Mouse (Mus musculus): ENCODE data around the gene Vstm4. TPM values are rescaled to one million over a fixed set of nuclear protein-coding genes. Genes with fewer than 3 reads are reported as not detected.

The Vstm4 gene
- polyA plus RNA-seq, 1 experiment from 2014 or later: 20.3 TPM

- ATAC-seq (replicated peaks; ENCODE audit: insufficient number of reproducible peaks, insufficient read depth, low FRiP score, low read depth): no peak
- Histone ChIP-seq H3K4me2 (no peak overlapping the region), H3K4me1 (replicated peaks) (peaks cover 24% of the 10 kb centered on the region), H3K27ac (no peak overlapping the region), H3K36me3 (0 out of 2 replicates have a peak, but pooled peaks cover 3% of the 10 kb centered on the region), H3K9me3 (replicated peaks) (no peaks in the 10 kb centered on the region), H3K9ac (no peak overlapping the region), H3K27me3 (no peaks in the 10 kb centered on the region), H3K4me3 (no peak overlapping the region)
- WGBS: 77% methylated on average over 2 of the region's 2 CpGs
Observed at GRCm38 (mm10) chr14:32896896-32897295, 40.3 kb downstream of the Vstm4 start.

- no peak for ATAC-seq (replicated peaks; ENCODE audit: insufficient number of reproducible peaks, insufficient read depth, low FRiP score, low read depth)
- 0 out of 2 replicates have a peak, but pooled peaks cover 3% of the 10 kb centered on the region for H3K36me3 ChIP-seq
- peaks cover 19% of the 10 kb centered on the region for H3K4me1 ChIP-seq (replicated peaks)
- no peak overlapping the region for H3K9ac ChIP-seq
- WGBS: 29% methylated on average over 3 of the region's 3 CpGs
- H3K27ac ChIP-seq: no peak overlapping the region
- no peak overlapping the region for H3K4me3 ChIP-seq
- H3K4me2 ChIP-seq: no peak overlapping the region
- no peaks in the 10 kb centered on the region for H3K27me3 ChIP-seq
- H3K9me3 ChIP-seq (replicated peaks): no peaks in the 10 kb centered on the region
Observed at GRCm38 (mm10) chr14:32903203-32903602, 46.6 kb downstream of the Vstm4 start.

- no peak for ATAC-seq (replicated peaks; ENCODE audit: insufficient number of reproducible peaks, insufficient read depth, low FRiP score, low read depth)
- Histone ChIP-seq H3K27ac (no peak overlapping the region), H3K27me3 (no peaks in the 10 kb centered on the region), H3K9me3 (replicated peaks) (no peaks in the 10 kb centered on the region), H3K4me2 (no peak overlapping the region), H3K4me3 (no peak overlapping the region), H3K36me3 (no peaks in the 10 kb centered on the region), H3K9ac (no peak overlapping the region), H3K4me1 (replicated peaks) (peaks cover 7% of the 10 kb centered on the region; the same call in 1 of the 2 replicates)
- WGBS: 94% methylated on average over 3 of the region's 3 CpGs
Observed at GRCm38 (mm10) chr14:32906545-32906944, 50.0 kb downstream of the Vstm4 start.

- Histone ChIP-seq H3K9ac (no peak overlapping the region), H3K4me2 (no peak overlapping the region), H3K27me3 (no peaks in the 10 kb centered on the region), H3K9me3 (replicated peaks) (no peaks in the 10 kb centered on the region), H3K4me1 (replicated peaks) (0 out of 2 replicates have a peak, but pooled peaks cover 3% of the 10 kb centered on the region), H3K36me3 (no peaks in the 10 kb centered on the region), H3K27ac (no peak overlapping the region), H3K4me3 (no peak overlapping the region)
- WGBS: 80% methylated on average over 6 of the region's 6 CpGs
- no peak for ATAC-seq (replicated peaks; ENCODE audit: insufficient number of reproducible peaks, insufficient read depth, low FRiP score, low read depth)
Observed at GRCm38 (mm10) chr14:32909112-32909511, 52.6 kb downstream of the Vstm4 start.

- WGBS: 80% methylated on average over 4 of the region's 4 CpGs
- H3K27me3 ChIP-seq: no peaks in the 10 kb centered on the region
- no peaks in the 10 kb centered on the region for H3K36me3 ChIP-seq
- no peak overlapping the region for H3K4me3 ChIP-seq
- no peak overlapping the region for H3K4me2 ChIP-seq
- ATAC-seq (replicated peaks; ENCODE audit: insufficient number of reproducible peaks, insufficient read depth, low FRiP score, low read depth): no peak
- 0 out of 2 replicates have a peak, but pooled peaks cover 3% of the 10 kb centered on the region for H3K4me1 ChIP-seq (replicated peaks)
- H3K9ac ChIP-seq: no peak overlapping the region
- H3K9me3 ChIP-seq (replicated peaks): no peaks in the 10 kb centered on the region
- no peak overlapping the region for H3K27ac ChIP-seq
Observed at GRCm38 (mm10) chr14:32911187-32911586, 54.6 kb downstream of the Vstm4 start.

- Histone ChIP-seq H3K9me3 (replicated peaks) (no peaks in the 10 kb centered on the region), H3K4me3 (no peak overlapping the region), H3K27me3 (no peaks in the 10 kb centered on the region), H3K27ac (no peak overlapping the region), H3K36me3 (no peaks in the 10 kb centered on the region), H3K9ac (no peak overlapping the region), H3K4me1 (replicated peaks) (no peaks in the 10 kb centered on the region), H3K4me2 (no peak overlapping the region)
- WGBS: 70% methylated on average over 2 of the region's 2 CpGs
- no peak for ATAC-seq (replicated peaks; ENCODE audit: insufficient number of reproducible peaks, insufficient read depth, low FRiP score, low read depth)
Observed at GRCm38 (mm10) chr14:32915360-32915759, 58.8 kb downstream of the Vstm4 start.

GRCm38 (mm10) chr14:32917919-32918318 is 61.4 kb downstream of the Vstm4 start:
- no peak overlapping the region for H3K9ac ChIP-seq
- no peaks in the 10 kb centered on the region for H3K9me3 ChIP-seq (replicated peaks)
- no peaks in the 10 kb centered on the region for H3K27me3 ChIP-seq
- ATAC-seq (replicated peaks; ENCODE audit: insufficient number of reproducible peaks, insufficient read depth, low FRiP score, low read depth): no peak
- WGBS: 95% methylated on average over 1 of the region's 1 CpGs
- H3K4me3 ChIP-seq: no peak overlapping the region
- H3K4me1 ChIP-seq (replicated peaks): no peaks in the 10 kb centered on the region
- no peak overlapping the region for H3K4me2 ChIP-seq
- H3K27ac ChIP-seq: no peak overlapping the region
- H3K36me3 ChIP-seq: no peaks in the 10 kb centered on the region

- H3K9ac ChIP-seq: no peak overlapping the region
- ATAC-seq (replicated peaks; ENCODE audit: insufficient number of reproducible peaks, insufficient read depth, low FRiP score, low read depth): no peak
- H3K4me3 ChIP-seq: no peak overlapping the region
- no peak overlapping the region for H3K4me2 ChIP-seq
- H3K27me3 ChIP-seq: no peaks in the 10 kb centered on the region
- no peaks in the 10 kb centered on the region for H3K4me1 ChIP-seq (replicated peaks)
- H3K36me3 ChIP-seq: no peaks in the 10 kb centered on the region
- H3K27ac ChIP-seq: no peak overlapping the region
- 80% methylated on average over 9 of the region's 9 CpGs for WGBS
- H3K9me3 ChIP-seq (replicated peaks): no peaks in the 10 kb centered on the region
Observed at GRCm38 (mm10) chr14:32923871-32924270, 67.3 kb downstream of the Vstm4 start.

- Histone ChIP-seq H3K27ac (no peak overlapping the region), H3K36me3 (no peaks in the 10 kb centered on the region), H3K9me3 (replicated peaks) (no peaks in the 10 kb centered on the region), H3K4me1 (replicated peaks) (no peaks in the 10 kb centered on the region), H3K4me2 (no peak overlapping the region), H3K27me3 (no peaks in the 10 kb centered on the region), H3K4me3 (no peak overlapping the region), H3K9ac (no peak overlapping the region)
- ATAC-seq (replicated peaks; ENCODE audit: insufficient number of reproducible peaks, insufficient read depth, low FRiP score, low read depth): no peak
- whole genome bisulfite sequencing: 86% methylated on average over 10 of the region's 10 CpGs
Observed at GRCm38 (mm10) chr14:32931709-32932108, 75.2 kb downstream of the Vstm4 start.

- H3K27ac ChIP-seq: no peak overlapping the region
- no peaks in the 10 kb centered on the region for H3K4me1 ChIP-seq (replicated peaks)
- 86% methylated on average over 8 of the region's 8 CpGs for WGBS
- H3K9ac ChIP-seq: no peak overlapping the region
- H3K9me3 ChIP-seq (replicated peaks): no peaks in the 10 kb centered on the region
- no peak overlapping the region for H3K4me2 ChIP-seq
- H3K36me3 ChIP-seq: no peaks in the 10 kb centered on the region
- no peak for ATAC-seq (replicated peaks; ENCODE audit: insufficient number of reproducible peaks, insufficient read depth, low FRiP score, low read depth)
- H3K27me3 ChIP-seq: no peaks in the 10 kb centered on the region
- H3K4me3 ChIP-seq: no peak overlapping the region
Observed at GRCm38 (mm10) chr14:32932220-32932619, 75.7 kb downstream of the Vstm4 start.

- no peaks in the 10 kb centered on the region for H3K4me1 ChIP-seq (replicated peaks)
- no peaks in the 10 kb centered on the region for H3K9me3 ChIP-seq (replicated peaks)
- H3K27me3 ChIP-seq: no peaks in the 10 kb centered on the region
- no peak for ATAC-seq (replicated peaks; ENCODE audit: insufficient number of reproducible peaks, insufficient read depth, low FRiP score, low read depth)
- no peak overlapping the region for H3K4me2 ChIP-seq
- H3K27ac ChIP-seq: no peak overlapping the region
- H3K36me3 ChIP-seq: no peaks in the 10 kb centered on the region
- WGBS: 60% methylated on average over 6 of the region's 6 CpGs
- H3K9ac ChIP-seq: no peak overlapping the region
- no peak overlapping the region for H3K4me3 ChIP-seq
Observed at GRCm38 (mm10) chr14:32934064-32934463, 77.5 kb downstream of the Vstm4 start.

- no peak for ATAC-seq (replicated peaks; ENCODE audit: insufficient number of reproducible peaks, insufficient read depth, low FRiP score, low read depth)
- H3K4me3 ChIP-seq: no peak overlapping the region
- no peaks in the 10 kb centered on the region for H3K36me3 ChIP-seq
- H3K9me3 ChIP-seq (replicated peaks): no peaks in the 10 kb centered on the region
- H3K4me2 ChIP-seq: no peak overlapping the region
- no peaks in the 10 kb centered on the region for H3K27me3 ChIP-seq
- WGBS: 74% methylated on average over 5 of the region's 5 CpGs
- H3K9ac ChIP-seq: no peak overlapping the region
- no peaks in the 10 kb centered on the region for H3K4me1 ChIP-seq (replicated peaks)
- no peak overlapping the region for H3K27ac ChIP-seq
Observed at GRCm38 (mm10) chr14:32939217-32939616, 82.7 kb downstream of the Vstm4 start.

Data from heart, embryonic 15.5 days (tissue).